Mouse (Mus musculus) midbrain, embryonic 10.5 days (tissue): ENCODE data around the gene Rela. TPM values are rescaled to one million over a fixed set of nuclear protein-coding genes. Genes with fewer than 3 reads are reported as not detected.

Source experiments
- DNase-seq: peaks from one replicate; pipeline ENCODE4 v3.0.0-alpha.2; 2017; ENCODE audit warnings: low spot score
- H3K27ac ChIP-seq: fragments of 300-500 bp; sonication (generic); replicated peaks from 2 replicates; pipeline ENCODE4 v1.5.1; 2016; ENCODE audit warnings: mild to moderate bottlenecking
- H3K27me3 ChIP-seq: fragments of 300-500 bp; sonication (generic); 2 replicates; pipeline ENCODE4 v1.6.1; 2016; ENCODE audit warnings: low read depth, mild to moderate bottlenecking; ENCODE audit not compliant: poor library complexity, severe bottlenecking
- H3K36me3 ChIP-seq: fragments of 300-500 bp; sonication (generic); 2 replicates; pipeline ENCODE4 v1.6.1; 2016; ENCODE audit warnings: mild to moderate bottlenecking, moderate library complexity
- H3K4me1 ChIP-seq: fragments of 300-500 bp; sonication (generic); 2 replicates; pipeline ENCODE4 v1.6.1; 2016
- H3K4me3 ChIP-seq: fragments of 300-500 bp; sonication (generic); 2 replicates; pipeline ENCODE4 v1.5.1; 2016; ENCODE audit warnings: mild to moderate bottlenecking, moderate library complexity
- H3K9me3 ChIP-seq: fragments of 300-500 bp; sonication (generic); replicated peaks from 2 replicates; pipeline ENCODE4 v1.6.1; 2016; ENCODE audit warnings: mild to moderate bottlenecking
- WGBS: fragments of 180-500 bp; shearing (Covaris S2); methylation state at CpG from one replicate; pipeline ENCODE4 v1.1.7; 2016; 5-methylcytosine and 5-hydroxymethylcytosine counted together
- polyA plus RNA-seq: library from polyadenylated mRNA; unstranded; fragments of >200 nt; fragmentation: Nextera tagmentation; extraction: Ambion mirVana; gene quantifications from 2 replicates; pipeline ENCODE4 v1.2.1, GENCODE M21; 2016

Rela gene
- polyA plus RNA-seq: 28.7 and 31.2 TPM in 2 replicates

DNA sequence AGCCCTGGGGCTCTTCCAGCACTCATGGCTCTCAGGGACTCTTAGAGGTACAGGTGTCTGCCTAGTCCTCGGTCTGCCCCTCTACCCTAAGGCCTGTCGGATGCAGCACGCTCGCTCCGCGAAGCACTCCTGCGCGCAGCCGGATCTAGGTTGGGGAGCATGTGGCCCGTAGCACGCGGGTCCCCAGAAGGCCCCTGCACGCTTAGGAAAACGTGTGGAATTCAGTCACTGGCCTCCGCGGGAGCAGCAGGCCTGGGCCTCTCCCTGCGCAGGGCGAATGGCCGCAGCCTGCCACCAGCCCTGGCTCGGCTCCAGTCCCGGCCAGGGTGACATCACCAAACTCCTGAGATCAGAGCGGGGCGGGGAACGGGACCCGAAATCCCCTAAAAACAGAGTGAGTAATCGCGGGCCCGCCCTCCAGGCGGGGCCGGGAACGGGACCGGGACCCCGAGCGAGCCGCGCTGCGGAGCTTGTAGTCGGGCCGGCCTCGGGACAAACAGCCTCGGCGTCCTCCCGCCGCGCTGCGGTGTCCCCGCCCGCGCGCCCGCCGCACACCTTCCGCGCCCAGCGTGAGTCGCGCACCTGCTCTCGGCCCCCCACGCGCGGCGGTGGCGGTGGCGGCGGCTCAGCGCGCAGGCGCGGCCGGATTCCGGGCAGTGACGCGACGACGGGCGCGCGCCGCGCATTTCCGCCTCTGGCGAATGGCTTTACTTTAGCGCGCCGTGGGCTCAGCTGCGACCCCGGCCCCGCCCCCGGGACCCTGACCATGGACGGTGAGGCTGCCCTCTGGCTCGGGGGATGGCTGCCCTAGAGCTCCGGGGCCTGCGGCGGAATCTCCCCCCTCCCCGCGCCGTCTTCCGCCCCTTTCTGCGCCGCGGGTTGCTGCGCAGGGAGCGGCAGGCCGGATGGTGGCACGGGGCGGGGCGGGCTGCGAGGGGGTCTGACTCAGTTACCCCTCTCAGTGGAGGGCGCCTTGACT lies at the start of gene Rela:
Gene Rela, plus strand, starts transcription at position 415 of the 979 bp plus-strand sequence.
- Histone ChIP-seq H3K4me3 (peak within 1 kb of the TSS; percentile 83), H3K27ac (peak within 1 kb of the TSS; percentile 94), H3K4me1 (peaks cover 27% of the 10 kb centered on the region), H3K36me3 (peaks cover 35% of the 10 kb centered on the region), H3K27me3 (no peaks in the 10 kb centered on the region), H3K9me3 (no peaks in the 10 kb centered on the region)
- peak; percentile 85 for DNase-seq
- under 1% methylated on average over 93 of the region's 109 CpGs for WGBS

DNA sequence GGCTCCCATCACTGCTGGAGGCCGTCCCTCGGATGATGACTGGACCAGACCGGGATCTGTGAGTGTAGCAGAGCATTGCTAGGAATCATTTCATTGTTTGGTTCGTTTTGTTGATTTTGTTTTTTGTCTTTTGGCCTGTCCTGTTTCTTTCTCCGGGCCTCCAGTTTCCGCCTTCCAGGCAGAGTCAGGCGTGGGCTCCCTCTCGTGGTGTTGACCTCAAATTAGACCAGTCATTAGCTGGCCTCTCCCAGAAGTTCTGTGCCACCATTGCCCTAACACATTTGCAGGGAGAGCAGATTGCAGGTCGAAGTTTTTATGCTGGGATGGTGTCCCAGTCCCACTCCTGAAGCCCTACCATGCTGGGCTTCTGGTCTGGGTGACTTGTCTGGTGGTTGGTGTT lies 48.1 kb upstream of the Rela start:
- H3K9me3 ChIP-seq: no peaks in the 10 kb centered on the region; the same call in 1 of the 2 replicates
- H3K4me1 ChIP-seq: peaks cover 3% of the 10 kb centered on the region; the same call in 1 of the 2 replicates
- H3K36me3 ChIP-seq: no peaks in the 10 kb centered on the region
- no peak overlapping the region for H3K27ac ChIP-seq
- no peaks in the 10 kb centered on the region for H3K27me3 ChIP-seq
- H3K4me3 ChIP-seq: no peak overlapping the region
- 78% methylated on average over 9 of the region's 9 CpGs for WGBS
- no peak for DNase-seq

DNA sequence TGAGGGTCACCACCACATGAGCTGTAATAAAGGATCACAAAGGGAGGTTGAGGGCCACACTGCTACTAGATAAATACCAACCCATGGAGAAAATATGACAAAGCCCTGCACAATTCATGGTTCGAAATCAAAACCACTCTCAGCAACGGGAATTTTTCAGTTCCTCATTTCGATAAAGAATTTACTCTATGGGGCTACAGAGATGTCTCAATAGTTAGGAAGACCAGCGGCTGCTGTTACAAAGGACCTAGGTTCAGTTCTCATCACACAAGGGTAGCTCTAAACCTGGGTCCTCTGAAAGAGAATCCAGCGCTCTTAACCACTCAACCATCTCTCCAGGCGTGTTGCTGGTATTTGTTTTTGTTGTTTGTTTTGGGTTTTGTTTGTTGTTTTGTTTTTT lies 45.4 kb upstream of the Rela start:
- Histone ChIP-seq H3K4me3 (no peak overlapping the region), H3K27me3 (no peaks in the 10 kb centered on the region), H3K9me3 (no peaks in the 10 kb centered on the region; the same call in 1 of the 2 replicates), H3K36me3 (no peaks in the 10 kb centered on the region), H3K27ac (no peak overlapping the region), H3K4me1 (no peaks in the 10 kb centered on the region)
- 92% methylated on average over 6 of the region's 6 CpGs for WGBS
- DNase-seq: no peak

DNA sequence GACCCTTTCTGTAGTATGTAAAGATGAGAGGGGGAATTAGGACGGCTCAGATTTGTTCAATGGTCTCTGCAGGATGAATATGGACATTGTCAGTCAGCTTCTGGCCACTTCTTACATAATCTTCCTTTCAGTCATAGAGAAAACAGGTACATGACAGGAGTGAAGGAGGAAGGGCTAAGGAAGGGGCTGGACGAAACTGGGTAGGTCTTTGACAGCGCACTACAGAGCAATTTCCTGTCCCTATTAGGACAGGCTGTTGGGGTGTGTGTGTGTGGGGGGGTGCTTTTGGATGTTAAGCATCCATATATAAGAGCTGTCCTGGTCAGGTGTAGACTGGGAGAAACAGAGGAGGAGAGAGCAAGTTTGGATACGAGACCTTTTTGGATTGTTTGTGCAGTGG lies 38.1 kb upstream of the Rela start:
- Histone ChIP-seq H3K27ac (no peak overlapping the region), H3K4me3 (no peak overlapping the region), H3K36me3 (peaks cover 15% of the 10 kb centered on the region), H3K4me1 (peaks cover 25% of the 10 kb centered on the region), H3K9me3 (no peaks in the 10 kb centered on the region), H3K27me3 (no peaks in the 10 kb centered on the region)
- DNase-seq: no peak
- 78% methylated on average over 4 of the region's 4 CpGs for WGBS

DNA sequence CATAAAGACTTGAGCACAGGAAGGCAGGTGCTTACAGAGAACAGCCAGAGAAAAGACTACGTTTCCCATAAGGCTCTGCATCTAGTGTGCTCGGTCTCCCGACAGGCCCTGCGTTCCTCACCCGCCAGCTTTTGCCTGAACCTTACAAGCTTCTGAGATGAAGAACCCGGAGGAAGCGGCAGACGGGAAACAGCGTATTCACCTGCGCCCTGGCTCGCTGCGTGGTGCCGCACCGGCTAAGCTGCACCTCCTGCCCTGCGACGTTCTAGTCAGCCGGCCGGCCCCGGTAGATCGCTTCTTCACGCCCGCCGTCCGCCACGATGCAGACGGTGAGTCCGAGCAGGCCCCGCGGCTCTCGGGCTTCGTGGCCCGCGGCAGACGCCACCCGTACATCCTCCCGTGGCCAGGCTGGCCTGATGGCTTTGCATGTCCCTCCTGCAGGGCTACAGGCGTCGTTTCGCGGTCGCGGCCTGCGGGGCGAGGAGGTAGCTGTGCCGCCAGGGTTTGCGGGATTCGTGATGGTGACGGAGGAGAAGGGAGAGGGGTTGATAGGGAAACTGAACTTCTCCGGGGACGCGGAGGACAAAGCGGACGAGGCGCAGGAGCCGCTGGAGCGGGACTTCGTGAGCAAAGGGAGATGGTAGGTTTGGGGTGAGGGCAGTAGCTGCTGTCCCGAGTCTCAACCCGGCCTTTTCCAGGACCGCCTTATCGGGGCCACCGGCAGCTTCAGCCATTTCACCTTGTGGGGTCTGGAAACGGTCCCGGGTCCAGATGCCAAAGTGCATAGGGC lies 35.3 kb upstream of the Rela start, which contains the start of gene Rnaseh2c:
Gene Rnaseh2c, plus strand, starts transcription at position 122 of the 790 bp plus-strand sequence.
- Histone ChIP-seq H3K4me3 (peak within 1 kb of the TSS; percentile 76), H3K36me3 (peaks cover 42% of the 10 kb centered on the region), H3K27me3 (no peaks in the 10 kb centered on the region), H3K9me3 (no peaks in the 10 kb centered on the region), H3K4me1 (peaks cover 27% of the 10 kb centered on the region), H3K27ac (peak within 1 kb of the TSS; percentile 92)
- under 1% methylated on average over 64 of the region's 64 CpGs for WGBS
- DNase-seq: peak; percentile 77

DNA sequence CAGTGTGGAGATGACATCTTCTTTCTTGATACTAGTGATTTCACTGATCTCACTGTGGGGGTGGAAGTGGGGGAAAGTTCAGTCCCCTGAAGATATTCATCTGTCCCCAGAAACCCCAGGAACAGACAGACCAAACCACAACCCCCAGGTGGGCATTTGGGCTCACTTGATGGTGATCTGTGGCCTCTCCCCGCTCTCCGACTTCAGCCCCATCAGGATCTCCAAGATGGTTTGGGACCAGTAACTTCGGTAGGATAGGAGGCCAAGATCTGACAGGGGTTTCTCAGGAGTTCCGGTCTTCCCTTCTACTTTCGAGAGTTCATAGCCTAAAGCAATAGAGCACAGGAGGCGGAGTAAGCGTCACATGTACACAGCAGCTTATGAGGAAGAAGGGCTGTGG lies 33.6 kb upstream of the Rela start:
- Histone ChIP-seq H3K36me3 (peaks cover 59% of the 10 kb centered on the region), H3K9me3 (no peaks in the 10 kb centered on the region), H3K27me3 (no peaks in the 10 kb centered on the region), H3K4me3 (peak overlapping the region; percentile 4; the same call in 1 of the 2 replicates), H3K27ac (no peak overlapping the region), H3K4me1 (peaks cover 35% of the 10 kb centered on the region)
- 94% methylated on average over 7 of the region's 7 CpGs for WGBS
- no peak for DNase-seq

DNA sequence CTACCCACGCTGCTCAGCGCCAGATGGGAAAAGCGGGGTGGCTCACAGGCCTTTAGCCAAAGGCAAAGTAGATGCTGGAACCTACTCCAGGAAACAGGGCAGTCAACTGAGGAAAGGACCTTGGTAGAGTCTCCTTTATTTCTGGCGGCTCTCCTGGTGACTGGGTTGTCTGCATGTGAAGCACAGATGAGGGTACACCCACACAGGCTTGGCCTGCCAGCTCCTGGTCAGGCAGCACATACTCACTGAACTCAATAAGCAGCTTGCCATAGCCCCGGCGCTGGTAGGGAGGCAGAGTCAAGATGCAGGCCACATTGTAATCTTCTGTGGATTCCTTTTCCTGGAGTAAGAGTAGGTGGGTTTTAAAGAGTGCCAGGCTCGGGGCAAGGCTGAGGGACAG lies 32.2 kb upstream of the Rela start:
- DNase-seq: no peak
- Histone ChIP-seq H3K27ac (no peak overlapping the region), H3K4me3 (no peak overlapping the region), H3K36me3 (peaks cover 63% of the 10 kb centered on the region), H3K4me1 (peaks cover 46% of the 10 kb centered on the region), H3K9me3 (no peaks in the 10 kb centered on the region), H3K27me3 (no peaks in the 10 kb centered on the region)
- WGBS: 95% methylated on average over 7 of the region's 7 CpGs

DNA sequence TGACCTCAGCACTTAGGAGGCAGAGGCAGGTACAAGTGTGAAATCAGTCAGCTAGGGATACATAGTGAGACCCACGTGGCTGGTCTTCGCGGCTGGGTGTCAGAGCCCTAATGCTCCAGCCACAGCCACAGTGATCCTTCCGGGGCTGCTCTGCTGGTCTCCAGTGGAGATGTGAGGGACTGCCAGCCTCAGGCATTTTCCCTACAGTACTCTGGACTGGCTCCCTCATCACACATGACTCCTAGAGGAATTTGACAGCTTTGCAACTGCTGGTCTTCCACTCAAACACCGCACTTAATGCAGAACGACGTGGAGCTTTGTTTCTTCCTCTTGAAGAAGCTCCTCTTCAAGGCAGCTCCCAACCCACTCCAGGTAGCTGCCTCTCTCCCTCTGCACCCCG lies 31.1 kb upstream of the Rela start:
- no peaks in the 10 kb centered on the region for H3K27me3 ChIP-seq
- H3K4me1 ChIP-seq: peaks cover 56% of the 10 kb centered on the region
- WGBS: 87% methylated on average over 8 of the region's 8 CpGs
- H3K36me3 ChIP-seq: peaks cover 63% of the 10 kb centered on the region
- 0 out of 2 replicates have a peak overlapping the region, but pooled peaks have one; percentile 3 for H3K4me3 ChIP-seq
- no peak for DNase-seq
- H3K9me3 ChIP-seq: no peaks in the 10 kb centered on the region
- H3K27ac ChIP-seq: no peak overlapping the region

DNA sequence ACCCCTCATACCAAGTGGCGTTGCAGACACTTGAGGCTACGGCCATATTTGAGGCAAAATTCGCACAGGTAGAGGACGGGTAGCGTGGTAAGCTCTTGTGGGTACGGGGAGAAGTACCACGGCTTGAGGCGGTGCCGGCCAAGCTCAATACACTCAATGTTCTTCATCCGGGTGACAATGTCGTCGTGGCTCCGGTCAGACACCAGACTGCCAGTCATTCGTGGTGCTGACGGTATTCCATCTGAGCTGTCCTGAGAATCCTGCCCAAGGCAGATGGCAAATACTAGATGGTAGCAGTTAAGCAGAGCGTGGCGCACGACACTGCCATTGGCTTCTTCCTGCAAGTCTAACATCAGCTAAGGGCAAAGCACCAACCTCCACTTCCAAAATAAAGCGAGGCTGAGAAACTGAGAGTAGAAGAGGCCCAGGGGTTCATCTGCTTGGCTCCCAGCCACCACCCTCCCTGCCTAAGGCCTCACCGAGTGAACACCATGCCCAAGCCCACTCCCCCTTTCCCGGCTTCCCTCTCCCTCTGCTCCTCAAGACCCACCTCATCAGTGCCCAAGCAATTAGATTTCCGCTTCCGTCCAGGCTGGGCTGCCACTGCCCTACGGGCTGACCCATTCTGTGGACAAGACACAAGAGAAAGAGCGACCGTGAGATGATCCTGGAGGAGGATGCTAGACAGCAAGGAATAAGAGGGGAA lies 29.4 kb upstream of the Rela start:
- Histone ChIP-seq H3K9me3 (no peaks in the 10 kb centered on the region), H3K27ac (no peak overlapping the region), H3K36me3 (peaks cover 63% of the 10 kb centered on the region), H3K4me1 (peaks cover 45% of the 10 kb centered on the region), H3K27me3 (no peaks in the 10 kb centered on the region), H3K4me3 (peak overlapping the region; percentile 75; the same call in 1 of the 2 replicates)
- WGBS: 96% methylated on average over 26 of the region's 26 CpGs
- DNase-seq: no peak

DNA sequence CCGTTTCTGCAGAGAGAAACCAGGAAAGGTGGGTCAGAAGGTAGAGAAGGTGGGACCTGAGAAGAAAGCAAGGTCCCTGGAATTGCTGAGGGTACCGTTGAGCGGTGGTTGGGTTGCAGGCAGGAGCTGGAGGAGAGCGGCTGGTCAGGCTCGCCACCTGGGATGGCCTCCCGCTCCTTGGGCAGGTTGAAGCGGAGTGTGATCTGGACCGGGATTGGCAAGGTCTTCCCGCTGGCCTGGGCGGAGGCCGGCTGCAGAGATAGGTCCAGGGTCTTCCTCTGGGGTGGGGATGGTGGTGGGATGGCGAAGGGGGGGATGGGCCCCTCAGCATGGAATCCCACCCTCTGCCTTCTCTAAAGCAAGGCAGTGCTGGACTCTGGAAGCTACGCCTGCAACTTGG lies 28.6 kb upstream of the Rela start:
- no peaks in the 10 kb centered on the region for H3K27me3 ChIP-seq
- H3K27ac ChIP-seq: peak overlapping the region; percentile 99
- peaks cover 54% of the 10 kb centered on the region for H3K36me3 ChIP-seq
- no peak for DNase-seq
- H3K4me1 ChIP-seq: peaks cover 36% of the 10 kb centered on the region
- peak overlapping the region; percentile 75 for H3K4me3 ChIP-seq
- 95% methylated on average over 13 of the region's 13 CpGs for WGBS
- H3K9me3 ChIP-seq: no peaks in the 10 kb centered on the region

DNA sequence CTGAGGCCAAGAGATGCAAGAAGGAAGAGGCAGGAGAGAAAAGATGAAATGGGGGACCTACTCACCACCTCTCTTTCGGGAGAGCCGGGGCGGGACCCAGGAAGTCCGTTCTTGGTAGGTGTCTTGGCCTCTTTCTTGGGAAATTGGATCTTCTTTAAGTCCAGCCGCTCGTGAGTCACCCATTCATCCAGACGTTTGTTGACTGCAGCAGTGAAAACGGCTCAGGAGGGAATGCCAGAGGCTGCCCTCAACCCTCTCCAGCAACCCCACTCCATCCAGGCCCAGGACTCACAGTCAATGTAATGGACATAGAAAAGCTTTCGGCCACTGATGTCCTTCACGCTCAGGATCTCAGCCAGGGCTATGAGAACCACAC lies 28.1 kb upstream of the Rela start:
- no peak for DNase-seq
- Histone ChIP-seq H3K4me3 (peak overlapping the region; percentile 75), H3K4me1 (peaks cover 32% of the 10 kb centered on the region), H3K27me3 (0 out of 2 replicates have a peak, but pooled peaks cover 4% of the 10 kb centered on the region), H3K9me3 (no peaks in the 10 kb centered on the region), H3K36me3 (peaks cover 50% of the 10 kb centered on the region), H3K27ac (peak overlapping the region; percentile 99)
- WGBS: 71% methylated on average over 10 of the region's 10 CpGs
